Mouse (Mus musculus) thymus, adult 18-20 months (tissue): ENCODE measurements around the gene Gm2a.
"Not testable (repeated sequence)": the region's sequence is repeated elsewhere in the genome, so short reads cannot be mapped to it uniquely, and the experiment has no call there.

Experiments used
- DNase-seq, 2 experiments: peaks; one replicate each; pipeline ENCODE4 v3.0.0; 2022; ENCODE audit warnings: mixed read lengths in 2 of 2

Gene Gm2a

DNA sequence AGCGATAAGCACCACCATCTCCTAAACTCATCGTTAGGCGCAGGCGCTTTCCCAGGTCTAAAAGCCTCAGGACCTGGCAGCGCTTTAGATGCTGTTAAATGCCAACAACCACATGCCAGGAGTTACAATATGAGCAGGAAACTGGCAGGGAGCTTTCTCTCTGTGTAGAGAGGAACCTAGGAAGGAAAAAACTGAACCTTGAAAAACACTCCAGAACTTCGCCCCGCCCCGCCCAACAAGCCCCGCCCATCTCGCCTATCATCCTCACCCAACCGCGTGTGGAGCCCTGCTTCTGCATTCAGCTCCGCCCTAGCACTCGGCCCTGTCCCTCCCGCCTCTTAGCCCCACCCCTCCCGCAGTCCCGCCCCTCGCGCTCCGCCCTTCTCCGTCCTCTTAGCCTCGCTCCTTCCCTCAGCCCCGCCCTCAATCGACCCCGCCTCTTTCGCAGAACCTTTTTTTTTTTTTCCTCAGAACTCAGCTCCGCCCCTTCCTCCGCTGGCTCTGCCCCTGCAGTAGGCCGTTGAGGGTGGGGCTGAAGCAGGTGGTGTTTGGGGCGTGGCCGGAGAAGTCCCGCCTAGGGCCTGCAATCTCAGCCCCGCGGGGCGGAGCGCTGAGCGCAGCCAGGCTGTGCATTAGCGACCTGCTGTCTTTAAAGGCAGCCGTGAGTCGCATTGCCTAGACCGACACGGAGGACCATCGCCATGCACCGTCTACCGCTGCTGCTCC lies at the start of gene Gm2a:
Gm2a (plus strand) TSS at position 653 of the 726 bp plus-strand sequence.
- DNase-seq = peak; percentile 93

DNA sequence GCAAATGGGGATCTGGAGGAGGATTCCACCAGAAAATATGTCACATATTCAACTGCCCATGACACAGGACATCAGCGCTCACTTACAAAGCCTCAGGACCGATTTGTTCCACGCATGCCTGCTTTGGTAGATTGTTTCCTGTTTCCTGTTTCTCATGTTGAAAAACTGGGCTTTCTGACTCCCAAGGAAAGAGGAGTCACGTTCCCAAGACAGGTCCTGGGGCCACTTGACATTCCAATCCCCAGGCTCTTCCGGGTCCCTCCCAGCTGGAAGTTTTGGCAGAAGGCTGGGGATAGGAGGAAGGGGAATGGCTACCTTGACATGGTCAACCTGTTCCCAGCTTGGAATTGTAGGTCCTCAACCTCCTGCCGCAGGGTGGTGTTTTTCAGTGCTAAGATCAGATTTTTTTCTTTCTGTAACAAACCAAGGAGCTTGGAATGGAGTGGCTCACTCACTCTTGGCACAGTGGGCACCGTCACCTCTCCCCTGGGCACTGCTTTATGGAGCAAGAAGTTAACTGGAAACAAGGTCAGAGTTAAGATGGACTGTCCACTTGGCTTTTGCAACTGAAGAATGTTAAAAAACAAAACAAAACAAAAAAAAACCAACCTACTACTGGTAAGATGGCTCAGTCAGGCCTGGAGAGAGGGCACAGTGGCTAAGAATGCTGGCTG lies 46.9 kb upstream of the Gm2a start:
- no peak for DNase-seq

DNA sequence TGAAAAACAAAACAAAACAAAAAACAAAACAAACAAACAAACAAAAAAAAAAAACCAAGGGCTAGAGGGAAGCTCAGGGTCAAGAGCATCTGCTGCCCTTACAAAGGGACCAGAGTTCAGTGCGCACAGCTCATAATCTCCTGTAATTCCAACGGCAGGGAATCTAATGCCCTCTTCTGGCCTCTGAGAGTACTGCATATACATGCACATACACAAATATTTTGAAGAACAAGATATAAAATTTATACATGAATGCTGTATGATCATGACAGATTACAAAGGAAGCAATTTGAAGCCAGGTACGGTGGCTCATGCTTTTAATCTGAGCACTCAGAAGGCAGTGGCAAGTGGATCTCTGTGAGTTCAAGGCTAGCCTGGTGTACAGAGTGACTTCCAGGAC lies 40.4 kb upstream of the Gm2a start:
- no peak for DNase-seq

DNA sequence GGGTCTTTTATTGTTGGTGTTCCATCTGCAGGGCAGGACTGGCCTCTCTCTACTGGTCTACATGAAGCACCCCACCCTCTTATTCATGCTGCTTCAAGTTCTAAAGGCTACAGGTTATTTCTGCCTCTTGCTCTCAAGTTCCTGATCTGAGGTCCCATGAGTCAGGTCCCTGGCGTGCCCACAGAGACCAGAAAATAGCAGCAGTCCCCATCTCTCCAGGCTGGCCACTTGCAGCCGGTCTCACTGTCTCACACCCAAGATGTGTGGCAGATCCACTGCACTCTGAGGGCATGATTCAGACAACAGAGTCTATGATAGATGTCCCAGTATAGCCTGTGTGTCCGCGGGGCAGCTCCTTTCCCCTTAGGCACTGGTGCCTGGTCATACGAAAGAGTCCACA lies 37.1 kb upstream of the Gm2a start:
- DNase-seq = no peak

DNA sequence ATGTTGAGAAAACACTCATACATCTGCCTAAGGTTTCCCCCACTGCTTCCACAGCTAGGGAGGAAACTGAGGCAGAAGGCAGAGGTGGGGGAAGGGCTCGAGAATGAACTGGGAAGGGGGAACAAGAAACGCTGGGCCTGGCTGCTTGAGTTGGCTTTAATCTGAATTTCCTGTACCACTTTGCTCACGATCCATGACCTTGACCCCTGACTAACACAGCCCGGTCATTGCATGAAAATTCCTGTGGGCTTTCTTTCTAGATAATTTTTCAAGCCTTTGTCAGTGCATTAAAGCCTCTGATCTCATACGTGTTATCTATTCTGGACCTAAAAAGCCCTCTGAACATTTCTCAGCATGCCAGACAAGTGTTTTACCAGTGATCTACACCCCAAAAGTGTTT lies 35.1 kb upstream of the Gm2a start:
- DNase-seq = no peak

DNA sequence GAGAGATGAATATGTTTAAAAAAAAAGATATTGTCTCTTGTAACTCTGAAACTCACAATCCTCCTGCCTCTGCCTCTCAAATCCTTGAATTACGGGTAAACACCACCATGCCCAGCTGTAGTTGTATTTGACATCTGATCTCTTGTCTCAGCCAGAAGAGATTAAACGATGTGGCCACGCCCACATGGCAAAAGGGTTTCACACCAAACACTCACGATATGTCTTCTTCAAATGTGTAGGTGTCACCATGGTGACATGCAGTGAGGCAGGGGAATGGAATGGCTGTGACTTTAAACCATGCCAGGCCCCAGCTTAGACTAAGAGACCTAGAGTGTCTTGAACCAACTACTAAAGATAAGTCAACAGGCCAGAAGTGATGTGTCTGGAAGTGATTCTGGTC lies 31.0 kb upstream of the Gm2a start:
- no peak for DNase-seq

DNA sequence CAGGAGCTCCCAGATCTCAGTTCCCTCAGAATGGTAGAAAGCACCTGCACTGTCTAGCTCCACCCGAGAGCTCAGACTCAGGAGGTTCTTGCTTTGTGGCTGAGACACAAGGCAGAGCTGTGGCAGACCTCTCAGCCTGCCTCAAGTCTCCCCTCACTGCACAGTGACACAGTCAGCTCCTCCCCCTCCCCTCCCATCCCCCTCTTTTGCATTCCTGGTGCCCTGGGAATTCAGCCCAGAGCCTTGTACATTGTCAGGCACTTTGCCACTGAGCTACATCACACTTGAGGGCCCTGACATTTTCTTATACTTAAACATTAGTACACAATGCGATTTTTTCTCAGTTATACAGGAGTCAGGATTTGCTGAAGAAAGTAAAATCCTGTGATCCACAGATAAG lies 28.9 kb upstream of the Gm2a start:
- DNase-seq = peak in 1 of 2 experiments; percentile 25

DNA sequence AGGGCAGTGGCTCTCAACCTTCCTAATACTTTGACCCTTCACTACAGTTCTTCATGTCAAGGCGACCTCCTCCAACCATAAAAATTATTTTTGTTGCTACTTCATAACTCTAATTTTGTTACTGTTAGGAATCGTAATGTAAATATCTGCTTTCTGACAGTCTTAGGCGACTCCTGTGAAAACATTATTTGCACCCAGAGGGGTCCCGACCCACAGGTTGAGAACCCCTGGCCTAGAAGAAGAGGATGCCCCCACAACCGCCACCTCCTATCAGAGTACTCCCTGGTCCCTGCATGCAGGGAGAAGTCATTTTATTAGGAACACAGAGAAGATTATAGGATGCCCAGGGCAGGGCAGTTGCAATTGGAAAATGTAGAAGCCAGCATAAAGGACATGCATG lies 26.6 kb upstream of the Gm2a start:
- DNase-seq = no peak

DNA sequence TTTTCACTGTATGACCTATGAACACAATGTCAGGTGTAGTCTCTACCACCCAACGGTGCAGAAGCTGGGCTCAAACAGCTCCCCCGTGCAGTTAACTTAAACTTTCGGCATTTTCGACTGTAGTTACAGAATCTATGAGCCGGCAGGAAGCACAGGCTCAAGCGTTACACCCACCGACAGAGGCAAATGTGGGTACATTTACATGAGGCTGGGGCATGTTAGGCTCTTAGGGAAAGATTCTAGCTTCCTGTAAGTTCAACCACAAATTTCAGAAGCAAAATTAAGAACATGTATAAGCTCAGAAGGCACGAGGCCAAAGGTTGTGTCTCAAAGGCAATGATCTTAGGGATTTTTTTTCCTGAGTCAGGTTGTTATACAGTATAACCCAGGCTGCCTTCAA lies 25.4 kb upstream of the Gm2a start:
- DNase-seq = peak in 1 of 2 experiments; percentile 44

DNA sequence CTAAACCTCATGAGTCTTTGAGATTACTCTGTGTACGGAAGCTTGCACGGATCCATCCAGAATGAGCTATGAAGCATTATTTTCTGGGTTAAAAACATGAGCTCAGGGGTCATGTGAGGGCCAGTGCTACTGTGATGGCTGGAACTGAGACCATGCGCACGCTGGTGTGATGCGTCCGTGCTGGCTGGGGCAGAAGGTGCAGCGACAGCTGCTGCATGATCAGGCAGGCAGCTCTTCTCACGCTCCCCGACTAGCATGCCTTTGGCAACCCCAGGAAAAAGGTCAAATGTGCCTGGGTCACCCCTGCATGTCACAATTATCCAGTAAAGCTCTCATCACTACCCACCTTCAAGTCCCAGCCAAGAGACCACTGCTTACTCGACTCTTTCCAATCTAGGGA lies 24.7 kb upstream of the Gm2a start:
- no peak for DNase-seq

DNA sequence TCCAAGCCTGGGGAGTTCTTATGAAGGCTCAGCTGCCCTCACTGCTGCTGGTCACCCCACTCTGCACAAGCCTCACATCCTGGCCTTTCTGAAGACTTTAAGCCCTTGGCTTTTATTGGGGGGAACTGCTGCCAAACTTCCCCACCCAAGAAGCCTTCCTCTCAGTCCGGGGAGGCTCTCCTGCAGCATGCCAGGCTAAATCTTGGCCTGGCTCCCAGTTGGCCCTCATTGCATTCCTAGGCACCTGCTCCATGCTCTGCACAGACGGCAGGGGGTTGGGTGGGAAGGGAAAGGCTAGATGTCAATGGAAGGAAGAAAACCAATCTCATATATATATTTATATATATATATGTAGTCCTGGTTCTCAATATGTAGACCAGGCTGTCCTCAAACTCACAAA lies 22.3 kb upstream of the Gm2a start:
- no peak for DNase-seq

DNA sequence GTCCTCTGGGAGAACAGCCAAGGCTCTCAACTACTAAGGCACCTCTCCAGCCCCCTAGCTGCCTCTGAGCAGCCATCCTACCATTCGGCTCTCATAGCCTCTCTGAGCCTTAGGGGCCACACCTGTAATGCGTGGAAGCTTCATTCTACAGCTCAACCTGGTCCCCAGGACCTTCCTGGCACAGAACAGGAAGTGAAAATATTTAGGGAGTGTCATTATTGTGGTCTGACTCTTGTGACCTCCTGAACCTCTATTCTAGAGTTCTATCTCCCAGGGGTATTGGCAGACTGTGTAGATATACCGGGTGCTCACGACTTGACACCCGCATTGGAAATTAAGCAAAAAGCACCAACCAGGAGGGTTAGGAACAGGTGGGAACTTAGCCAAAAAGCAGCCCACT lies 21.7 kb upstream of the Gm2a start:
- DNase-seq = no peak

DNA sequence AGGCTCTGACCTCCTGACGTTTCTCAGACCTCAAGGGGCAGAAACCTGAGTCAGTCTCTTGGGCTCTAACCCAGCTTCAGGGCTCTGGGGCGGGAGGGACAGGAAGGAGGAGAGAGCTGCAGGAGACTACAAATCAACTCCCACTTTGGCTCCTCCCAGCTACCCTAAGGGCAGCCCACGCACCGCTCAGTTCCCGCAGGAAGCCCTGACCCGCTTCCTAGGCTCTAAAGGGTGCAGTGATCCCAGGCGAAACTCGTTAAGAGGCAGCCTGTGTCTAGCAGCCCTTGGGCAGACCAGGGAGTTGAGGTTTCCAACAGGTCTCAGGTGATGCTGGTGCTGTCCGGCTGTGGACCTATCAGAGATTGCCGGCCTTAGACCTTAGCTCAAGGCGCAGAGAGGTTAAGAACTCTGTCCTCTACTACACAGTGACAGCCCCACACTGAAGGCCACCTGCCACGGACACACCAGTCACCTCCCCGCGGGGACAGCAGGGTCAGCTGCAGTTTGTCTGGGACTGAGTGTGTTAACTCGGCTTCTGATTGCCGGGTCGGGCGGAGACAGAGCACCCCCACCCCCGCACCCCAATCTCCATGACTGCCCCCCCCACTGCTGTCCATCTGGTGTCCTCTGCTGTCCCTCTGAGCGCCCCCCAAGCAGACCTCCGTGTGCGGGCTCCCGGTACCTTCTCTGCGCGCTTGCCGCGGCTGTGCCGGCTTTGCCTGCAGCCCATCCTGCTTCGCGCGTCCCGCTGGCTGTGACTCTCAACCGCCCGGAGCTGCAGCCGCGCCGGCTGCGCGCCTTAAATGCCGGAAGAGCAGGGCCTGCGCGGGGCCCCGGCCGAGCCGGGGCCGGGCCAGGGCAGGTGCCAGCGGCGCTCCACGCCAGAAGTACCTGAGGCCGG lies 20.3 kb upstream of the Gm2a start, which contains the start of gene Ccdc69:
Ccdc69 (minus strand) TSS at position 801 of the 901 bp plus-strand sequence.
- DNase-seq = peak; percentile 58 to 68

DNA sequence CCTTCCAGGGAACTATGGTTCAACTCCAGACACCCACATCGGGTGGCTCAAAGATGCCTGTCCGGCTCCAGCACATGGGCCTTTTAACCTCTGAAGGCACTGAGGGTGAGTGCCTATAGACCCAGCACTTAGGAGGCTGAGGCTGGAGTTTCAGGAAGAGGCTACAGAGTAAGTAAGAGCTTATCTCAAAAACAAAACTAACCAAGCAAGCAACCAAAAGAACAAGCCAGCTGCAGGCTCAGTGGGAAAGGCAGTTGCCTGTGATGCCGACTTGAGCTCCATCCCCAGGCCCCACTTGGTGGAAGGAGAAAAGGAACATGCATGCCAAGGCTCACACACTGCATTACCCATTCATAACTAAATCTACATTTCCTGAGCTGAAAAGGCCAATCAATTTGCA lies 19.4 kb upstream of the Gm2a start:
- peak in 1 of 2 experiments; percentile 26 for DNase-seq

DNA sequence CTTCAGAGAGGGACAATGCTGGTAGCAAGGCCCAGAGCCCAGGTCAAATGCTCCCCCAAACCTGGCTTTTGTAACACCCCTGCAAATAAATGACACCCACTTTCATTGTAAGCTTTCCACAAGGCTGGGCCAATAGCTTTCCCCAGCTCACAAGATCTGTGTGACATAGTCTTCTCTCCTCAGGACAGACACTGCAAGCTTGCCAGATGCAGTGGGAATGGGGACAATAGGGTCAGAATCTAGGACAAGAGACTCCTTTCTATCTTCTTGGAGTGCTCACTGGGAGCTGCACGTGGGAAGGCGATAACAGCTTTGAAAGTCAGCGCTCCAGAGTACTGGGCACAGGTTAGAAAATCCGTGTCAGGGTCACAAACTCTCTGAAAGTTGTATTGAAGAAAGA lies 18.7 kb upstream of the Gm2a start:
- DNase-seq = no peak

DNA sequence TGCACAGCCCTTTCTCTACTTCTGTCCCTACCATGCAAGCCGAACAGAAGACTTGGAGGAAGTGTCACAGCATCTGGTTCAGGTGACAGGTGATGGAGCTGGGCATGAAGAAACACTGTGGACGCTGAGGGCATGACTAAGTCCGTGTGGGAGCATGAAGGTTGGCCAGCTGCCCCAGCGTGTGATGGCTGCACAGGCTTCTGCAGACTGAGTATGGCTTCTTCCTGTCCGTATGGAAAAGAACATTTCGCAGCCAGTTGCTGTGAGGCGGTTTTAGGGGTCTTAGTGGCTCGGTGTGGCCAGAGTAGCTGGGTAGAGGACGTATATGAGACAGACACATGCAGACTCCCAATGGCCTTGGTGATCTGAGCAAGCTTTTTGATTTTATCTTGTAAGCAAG lies 16.7 kb upstream of the Gm2a start:
- DNase-seq = no peak

DNA sequence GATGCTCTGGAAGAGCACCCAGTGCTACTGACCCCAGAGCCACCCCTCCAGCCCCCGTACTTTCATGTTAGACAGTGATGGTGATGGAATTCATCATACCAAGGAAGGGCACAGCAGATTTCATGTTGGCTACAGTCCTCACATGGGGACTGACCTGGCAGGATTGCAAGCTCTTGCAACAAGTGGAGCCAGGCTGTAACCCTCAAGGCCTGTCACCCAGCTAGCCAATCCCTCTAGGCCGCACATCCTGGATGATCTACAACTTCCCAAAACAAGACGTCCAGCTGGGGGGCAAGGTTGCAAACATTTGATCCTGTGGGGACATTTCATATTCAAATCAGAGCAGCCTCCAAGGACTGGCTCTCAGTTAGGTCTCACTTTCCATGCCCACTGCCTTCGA lies 13.3 kb upstream of the Gm2a start:
- no peak for DNase-seq

DNA sequence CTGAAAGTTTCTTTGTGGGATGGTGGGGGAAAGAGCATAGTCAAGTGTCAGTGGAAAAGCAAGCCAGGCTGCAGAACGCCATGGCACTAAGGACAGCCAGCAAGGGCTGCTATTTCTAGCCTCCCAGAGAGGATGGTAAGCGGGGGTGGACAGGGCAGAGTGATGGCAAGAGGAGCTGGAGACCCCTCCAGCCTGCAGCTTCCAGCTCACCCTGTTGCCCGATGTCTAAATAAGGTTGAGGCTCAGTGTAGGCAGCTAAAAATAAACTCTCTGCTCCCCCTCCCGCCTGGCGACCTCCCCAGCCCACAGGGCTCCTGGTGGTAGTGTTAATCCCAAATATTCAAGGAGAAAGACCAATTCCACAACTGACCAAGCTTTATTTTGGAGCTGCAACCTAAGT lies 12.5 kb upstream of the Gm2a start:
- no peak for DNase-seq

DNA sequence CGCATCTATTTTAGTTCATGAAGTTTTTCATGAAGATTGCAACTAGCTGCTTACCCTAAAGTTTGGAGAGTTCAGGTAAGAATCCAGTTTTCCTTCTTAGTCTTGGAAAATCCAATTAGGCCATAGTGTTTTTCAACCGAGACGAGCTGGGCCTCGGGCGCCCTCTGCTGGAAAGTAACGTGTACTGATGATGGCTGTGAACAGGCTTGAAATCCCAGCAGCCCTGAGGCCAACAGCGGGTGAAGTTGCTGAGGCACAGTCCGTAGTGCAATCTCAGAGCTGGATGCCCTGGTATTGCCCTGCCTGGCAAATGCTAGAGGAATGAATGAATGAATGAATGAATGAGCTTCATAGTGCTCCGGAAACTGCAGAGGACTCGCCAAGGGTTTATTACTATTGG lies 10.9 kb upstream of the Gm2a start:
- DNase-seq = peak in 1 of 2 experiments; percentile 26

DNA sequence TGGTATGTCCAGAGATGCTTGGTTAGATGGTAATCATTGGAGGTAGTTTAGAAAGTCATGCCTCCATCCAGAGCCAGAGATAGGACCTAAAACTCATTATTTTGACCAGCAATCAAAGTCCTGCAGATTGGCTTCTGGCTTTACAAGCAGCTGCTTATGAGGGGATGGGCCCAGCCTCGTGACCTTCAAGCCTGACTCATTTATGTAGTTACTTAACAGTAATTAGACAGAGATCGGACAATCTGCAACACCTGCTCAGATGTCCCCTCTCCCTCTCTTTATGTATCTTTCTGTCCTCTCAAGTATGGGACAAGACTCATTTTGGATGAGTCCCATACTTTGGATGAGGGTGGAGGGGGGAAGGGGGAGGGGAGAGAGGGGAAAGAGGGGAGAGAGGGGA lies 8.0 kb upstream of the Gm2a start:
- no peak for DNase-seq

DNA sequence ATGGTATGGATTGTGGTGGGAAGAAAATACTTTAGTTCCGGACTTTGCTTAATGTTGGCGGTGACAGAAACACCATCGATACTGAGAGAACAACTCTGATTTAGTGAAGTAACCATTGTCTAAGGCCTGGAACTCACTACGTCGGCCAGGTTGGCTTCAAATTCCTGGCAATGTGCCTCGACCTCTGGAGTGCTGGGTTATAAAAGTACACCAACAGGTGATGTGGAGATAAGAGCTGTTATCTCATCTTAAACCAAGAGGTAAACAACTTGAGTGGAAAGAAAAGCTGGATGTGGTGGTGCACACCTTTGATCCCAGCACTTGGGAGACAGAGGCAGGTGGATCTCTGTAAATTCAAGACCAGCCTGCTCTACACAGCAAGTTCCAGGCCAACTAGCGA lies 4.8 kb upstream of the Gm2a start:
- DNase-seq = no peak

DNA sequence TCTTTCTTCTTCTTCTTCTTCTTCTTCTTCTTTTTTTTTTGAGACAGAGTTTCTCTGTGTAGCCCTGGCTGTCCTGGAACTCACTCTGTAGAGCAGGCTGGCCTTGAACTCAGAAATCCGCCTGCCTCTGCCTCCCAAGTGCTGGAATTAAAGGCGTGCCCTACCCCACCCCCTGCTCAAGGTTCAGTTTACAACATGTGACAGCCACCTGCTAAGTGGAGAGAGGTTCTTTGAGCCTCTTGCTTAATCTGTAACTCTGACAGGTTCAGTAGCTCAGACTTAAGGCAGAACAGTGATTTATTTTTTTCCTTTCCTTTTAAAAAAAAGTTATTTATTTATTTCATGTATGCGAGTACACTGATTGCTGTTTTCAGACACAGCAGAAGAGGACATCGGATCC lies 1.6 kb upstream of the Gm2a start:
- DNase-seq = not testable (repeated sequence)

DNA sequence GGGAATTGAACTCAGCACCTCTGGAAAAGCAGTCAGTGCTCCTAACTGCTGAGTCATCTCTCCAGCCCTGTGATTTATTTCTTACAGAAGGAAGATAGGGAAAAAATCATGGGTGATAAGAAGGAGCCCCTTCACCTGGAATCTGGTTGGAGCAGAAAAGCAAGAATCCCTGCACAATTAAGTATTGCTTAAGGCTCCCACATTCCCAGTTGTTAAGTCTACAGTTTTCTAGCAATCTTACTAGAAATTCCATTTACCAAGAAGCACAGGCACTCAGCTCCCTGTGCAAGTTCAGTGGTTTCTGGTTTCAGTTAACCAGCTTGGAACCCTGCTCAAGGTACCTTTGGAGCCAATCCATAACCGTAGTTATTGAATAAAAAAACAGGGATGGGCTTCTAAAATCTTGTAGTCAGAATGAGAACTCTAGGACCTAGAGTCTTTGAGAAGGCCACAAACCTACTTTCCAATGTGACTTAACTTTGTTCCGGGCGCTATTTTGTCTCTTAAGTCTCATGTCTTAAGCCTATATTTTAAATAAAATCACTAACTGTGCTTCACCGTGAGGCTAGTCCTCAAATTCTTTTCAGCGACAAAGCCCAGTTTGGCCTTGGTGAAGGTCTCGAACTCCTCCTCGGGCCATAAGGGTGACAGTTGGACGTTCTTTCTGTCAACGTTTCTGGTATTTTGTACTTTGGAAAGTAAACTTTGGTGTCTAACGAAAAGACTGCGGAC lies 1.0 kb upstream of the Gm2a start:
- DNase-seq = no peak
